Mouse (Mus musculus) lung, adult 2 months (tissue): ENCODE data around the gene Ildr1.

Experiments used
- CTCF ChIP-seq: fragments of 200-500 bp; IDR thresholded peaks from 2 replicates; pipeline ENCODE4 v1.5.1; 2011; ENCODE audit warnings: mild to moderate bottlenecking, low read length, control low read depth; ENCODE audit not compliant: insufficient read depth
- POLR2A ChIP-seq: fragments of 200-500 bp; IDR thresholded peaks from 2 replicates; pipeline ENCODE4 v1.6.1; 2011; ENCODE audit warnings: low read depth, mild to moderate bottlenecking, control low read depth, low read length, borderline replicate concordance; ENCODE audit errors: extremely low read depth

DNA sequence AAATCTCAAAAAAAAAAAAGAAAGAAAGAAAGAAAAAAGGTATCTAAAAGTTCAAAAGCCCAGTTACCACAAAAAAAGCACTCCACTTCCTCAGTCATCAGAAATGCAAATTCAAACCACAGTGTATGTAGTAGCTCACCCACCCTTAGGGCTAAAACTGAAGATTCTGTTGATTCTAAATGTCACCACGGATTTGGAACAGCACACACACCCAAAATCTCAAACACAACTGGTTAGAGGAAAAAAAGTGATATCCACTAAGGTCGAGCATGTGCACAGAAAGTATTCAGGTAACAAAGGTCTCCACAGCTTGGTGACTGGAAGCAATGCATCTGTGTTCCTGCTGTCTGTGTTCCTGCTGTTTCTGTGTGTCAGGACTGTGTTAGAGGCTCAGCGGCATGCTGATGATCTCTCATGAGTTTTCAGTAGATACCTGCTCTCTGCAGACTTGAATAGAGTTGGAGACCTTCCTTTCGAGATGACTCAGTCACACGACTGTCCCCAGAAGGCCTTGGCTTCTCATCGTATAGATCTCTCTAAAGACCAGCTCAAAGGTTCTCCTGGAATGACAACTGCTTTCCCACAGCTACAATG, 9.4 kb upstream of the Ildr1 start:
- TF ChIP-seq CTCF (no peak), POLR2A (no peak)
